Comparison of ENCODE assay signal across 7 mouse cellular contexts in genomic region chr13:107899600-107900229, GRCm38 (mm10).
A peak's percentile ranks its signal among the peaks of the same experiment; 100 is the strongest.
DNase-seq lines count a peak whose midpoint lies in the region; ATAC-seq lines count a peak whose summit lies in the region.

No protein-coding gene starts in this region.

- no peak overlapping the region for H3K4me2 ChIP-seq in liver, embryonic 12.5 days

- no peak overlapping the region for H3K9ac ChIP-seq in liver, embryonic 12.5 days

- peak; percentile 13 for DNase-seq in liver
- peak; percentile 30 for DNase-seq in gastrocnemius, postnatal 25 days
- peak; percentile 72 for DNase-seq in kidney, adult 9 months
- DNase-seq in embryo, embryonic 10 days (ENCODE audit: low spot score), result no peak

- H3K4me3 ChIP-seq in liver, embryonic 12.5 days, result no peak overlapping the region

- no peak for ATAC-seq in liver, embryonic 12.5 days
- ATAC-seq in megakaryocyte, adult 5-6 weeks (ENCODE audit: poor library complexity, severe bottlenecking), result peak; percentile 55
- no peak for ATAC-seq in inflammation-experienced regulatory T-cells, adult 6 months

- no peaks in the 10 kb centered on the region for H3K36me3 ChIP-seq in liver, embryonic 12.5 days

- H3K9me3 ChIP-seq in liver, embryonic 12.5 days (replicated peaks), result no peaks in the 10 kb centered on the region

- H3K27me3 ChIP-seq in liver, embryonic 12.5 days (replicated peaks), result peaks cover 8% of the 10 kb centered on the region; the same call in 1 of the 2 replicates

- WGBS in liver, embryonic 12.5 days (ENCODE audit: insufficient replicate concordance), result 54% methylated on average over 8 of the region's 8 CpGs

- H3K27ac ChIP-seq in liver, embryonic 12.5 days, result no peak overlapping the region

- H3K4me1 ChIP-seq in liver, embryonic 12.5 days, result peaks cover 7% of the 10 kb centered on the region; the same call in 1 of the 2 replicates
